Mouse (Mus musculus): ENCODE data around the gene 3110040M04Rik.

DNA sequence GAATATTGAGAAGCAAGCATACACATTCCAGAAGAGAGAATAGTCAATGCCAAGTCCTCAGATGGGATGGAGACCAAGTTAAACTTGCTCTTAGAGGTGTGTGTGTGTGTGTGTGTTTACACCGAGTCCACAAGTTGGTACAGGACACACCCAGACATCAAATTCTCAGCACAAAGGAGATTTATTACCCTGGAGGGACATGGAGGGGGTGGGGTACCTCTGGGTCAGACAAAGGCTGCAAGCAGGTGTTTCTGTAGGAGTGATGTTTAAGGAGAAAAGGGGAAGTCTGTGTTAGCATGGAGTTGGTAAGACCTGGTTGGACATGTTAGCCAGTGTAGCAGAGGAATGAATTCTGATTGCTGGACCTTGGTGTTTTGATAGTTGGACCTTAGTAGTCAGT, 12.1 kb downstream of the 3110040M04Rik start:
- TF ChIP-seq TAL1 (IDR thresholded peaks at IDR 0.05; ENCODE audit: low read length) (no peak), GATA1 (IDR thresholded peaks at IDR 0.05; ENCODE audit: low read length) (no peak)

Data from erythroblast, embryonic 14.5 days (primary cell).